Mouse (Mus musculus) T-helper 1 cell (primary cell): ENCODE measurements at regions not wholly inside any gene's neighbourhood (a gene's known extent, or its start where the extent isn't known, plus 50 kb on each side); places are given as distances from the start of the nearest gene placed in this dataset.

Source experiments
- in situ Hi-C: fragments of 300-600 bp; cut with MboI, MseI; formaldehyde crosslinking; loops from one replicate; pipeline ENCODE4 v1.15.1; 2025; ENCODE audit warnings: high pct_unique_total_duplicates

- in situ Hi-C loops = loop anchor here (10.0 kb wide), 1 partner anchor 517 kb away; no protein-coding TSS in a partner anchor
Measured at GRCm38 (mm10) chr12:109951884-109952456, 326.9 kb upstream of the Dio3 start.

GRCm38 (mm10) chr12:109952933-109953332 lies 325.9 kb upstream of the Dio3 start:
- in situ Hi-C loops = loop anchor here (10.0 kb wide), 1 partner anchor 518 kb away; no protein-coding TSS in a partner anchor

GRCm38 (mm10) chr12:109957305-109957704 lies 321.6 kb upstream of the Dio3 start:
- in situ Hi-C loops = loop anchor here (10.0 kb wide), 1 partner anchor 523 kb away; no protein-coding TSS in a partner anchor

GRCm38 (mm10) chr12:109958357-109959085 lies 320.3 kb upstream of the Dio3 start:
- in situ Hi-C loops = loop anchor here (10.0 kb wide), 1 partner anchor 524 kb away; no protein-coding TSS in a partner anchor

GRCm38 (mm10) chr12:109966776-109967175 lies 312.1 kb upstream of the Dio3 start:
- in situ Hi-C loops = no loop called here

- in situ Hi-C loops = no loop called here
Measured at GRCm38 (mm10) chr12:109968303-109968702, 310.6 kb upstream of the Dio3 start.

- in situ Hi-C loops = no loop called here
Measured at GRCm38 (mm10) chr12:109971508-109971907, 307.4 kb upstream of the Dio3 start.

GRCm38 (mm10) chr12:109972366-109973015 lies 306.4 kb upstream of the Dio3 start:
- in situ Hi-C loops = no loop called here

GRCm38 (mm10) chr12:109973598-109973997 lies 305.3 kb upstream of the Dio3 start:
- in situ Hi-C loops = no loop called here

GRCm38 (mm10) chr12:109975176-109975972 lies 303.5 kb upstream of the Dio3 start:
- in situ Hi-C loops = no loop called here

GRCm38 (mm10) chr12:109984651-109985050 lies 294.2 kb upstream of the Dio3 start:
- in situ Hi-C loops = no loop called here

- in situ Hi-C loops = no loop called here
Measured at GRCm38 (mm10) chr12:109993410-109993809, 285.5 kb upstream of the Dio3 start.

GRCm38 (mm10) chr12:110002717-110003116 lies 276.2 kb upstream of the Dio3 start:
- in situ Hi-C loops = loop anchor here (25.0 kb wide), 1 partner anchor 785 kb away; no protein-coding TSS in a partner anchor

GRCm38 (mm10) chr12:110009136-110009535 lies 269.7 kb upstream of the Dio3 start:
- in situ Hi-C loops = loop anchor here (25.0 kb wide), 1 partner anchor 778 kb away; no protein-coding TSS in a partner anchor

- in situ Hi-C loops = loop anchor here (25.0 kb wide), 1 partner anchor 766 kb away; no protein-coding TSS in a partner anchor
Measured at GRCm38 (mm10) chr12:110020541-110021470, 258.1 kb upstream of the Dio3 start.

- in situ Hi-C loops = loop anchor here (25.0 kb wide), 1 partner anchor 766 kb away; no protein-coding TSS in a partner anchor
Measured at GRCm38 (mm10) chr12:110021690-110022089, 257.2 kb upstream of the Dio3 start.

GRCm38 (mm10) chr12:110022631-110023030 lies 256.2 kb upstream of the Dio3 start:
- in situ Hi-C loops = loop anchor here (25.0 kb wide), 1 partner anchor 765 kb away; no protein-coding TSS in a partner anchor

- in situ Hi-C loops = loop anchor here (25.0 kb wide), 1 partner anchor 764 kb away; no protein-coding TSS in a partner anchor
Measured at GRCm38 (mm10) chr12:110023192-110024101, 255.4 kb upstream of the Dio3 start.

- in situ Hi-C loops = loop anchor here (25.0 kb wide), 1 partner anchor 763 kb away; no protein-coding TSS in a partner anchor
Measured at GRCm38 (mm10) chr12:110024295-110024694, 254.6 kb upstream of the Dio3 start.
